Mouse (Mus musculus) subcutaneous adipose tissue, adult 2 months (tissue): ENCODE measurements around the gene Mrm2. TPM values are rescaled to one million over a fixed set of nuclear protein-coding genes. Genes with fewer than 3 reads are reported as not detected.

ENCODE experiments used
- polyA plus RNA-seq: library from polyadenylated mRNA; depleted of rRNA; stranded (reverse); fragments of >200 nt; gene quantifications from 2 replicates; pipeline ENCODE4 v1.2.3, GENCODE M21; 2012; ENCODE audit warnings: low replicate concordance; rRNA removed

Mrm2 gene
- 10.9 and 12.2 TPM in 2 replicates for polyA plus RNA-seq

GRCm38 (mm10) chr5:140331615-140332512 lies at the start of gene Mrm2:
Gene Mrm2, minus strand, starts transcription at chr5:140331898.

GRCm38 (mm10) chr5:140321042-140321755 lies 10.5 kb downstream of the Mrm2 start, which contains the start of the genes Mad1l1 and Nudt1:
Gene Mad1l1, minus strand, starts transcription at chr5:140321552.
Gene Nudt1, plus strand, starts transcription at chr5:140321656.

Other genes with a start within 250 kb of the Mrm2 start
- 14.6 and 26.1 TPM in 2 replicates for gene Mad1l1, start 10.3 kb downstream of the Mrm2 start, polyA plus RNA-seq
- 14.2 and 18.4 TPM in 2 replicates for gene Nudt1, start 10.2 kb downstream of the Mrm2 start, polyA plus RNA-seq
- 24.0 and 26.9 TPM in 2 replicates for gene Snx8, start 57.4 kb upstream of the Mrm2 start, polyA plus RNA-seq
- gene Eif3b, start 87.4 kb upstream of the Mrm2 start, polyA plus RNA-seq = 81.0 and 126 TPM in 2 replicates
- gene Gm4869, start 113.7 kb upstream of the Mrm2 start, polyA plus RNA-seq = 0.04 TPM in 1 of 2 replicates, not detected in the other
- gene Chst12, start 173.7 kb upstream of the Mrm2 start, polyA plus RNA-seq = 59.1 and 104 TPM in 2 replicates
- gene Grifin, start 233.2 kb upstream of the Mrm2 start, polyA plus RNA-seq = not detected in 2 replicates